Mouse (Mus musculus): Measurements from ENCODE around the gene Son. TPM values are rescaled to one million over a fixed set of nuclear protein-coding genes. Genes with fewer than 3 reads are reported as not detected.

Son gene
- polyA plus RNA-seq, 1 experiment, result 159 TPM

- 72% methylated on average over 5 of the region's 5 CpGs for WGBS
- 0 out of 2 replicates have a peak, but pooled peaks cover 6% of the 10 kb centered on the region for H3K4me1 ChIP-seq (ENCODE audit: control insufficient read depth, insufficient read depth, low read length)
- H3K4me3 ChIP-seq (ENCODE audit: insufficient read depth, low read depth, low read length), result no peak overlapping the region
- no peak overlapping the region for H3K27ac ChIP-seq (ENCODE audit: insufficient read depth, low read depth, low read length)
- TF ChIP-seq CTCF (IDR thresholded peaks at IDR 0.05; ENCODE audit: insufficient read depth, low read depth, low read length) (no peak), POLR2A (IDR thresholded peaks at IDR 0.05; ENCODE audit: insufficient read depth, low read depth, low read length) (no peak)
Observed at GRCm38 (mm10) chr16:91612525-91612924, 34.8 kb upstream of the Son start.

GRCm38 (mm10) chr16:91614552-91614951 is 32.8 kb upstream of the Son start:
- no peak overlapping the region for H3K27ac ChIP-seq (ENCODE audit: insufficient read depth, low read depth, low read length)
- TF ChIP-seq CTCF (IDR thresholded peaks at IDR 0.05; ENCODE audit: insufficient read depth, low read depth, low read length) (no peak), POLR2A (IDR thresholded peaks at IDR 0.05; ENCODE audit: insufficient read depth, low read depth, low read length) (no peak)
- H3K4me3 ChIP-seq (ENCODE audit: insufficient read depth, low read depth, low read length), result no peak overlapping the region
- 0 out of 2 replicates have a peak, but pooled peaks cover 6% of the 10 kb centered on the region for H3K4me1 ChIP-seq (ENCODE audit: control insufficient read depth, insufficient read depth, low read length)
- WGBS, result 45% methylated on average over 6 of the region's 6 CpGs

- Histone ChIP-seq H3K4me1 (ENCODE audit: control insufficient read depth, insufficient read depth, low read length) (no peaks in the 10 kb centered on the region), H3K4me3 (ENCODE audit: insufficient read depth, low read depth, low read length) (peak within 1 kb of the TSS; percentile 78), H3K27ac (ENCODE audit: insufficient read depth, low read depth, low read length) (no peak within 1 kb of the TSS)
- WGBS, result 11% methylated on average over 39 of the region's 39 CpGs
- peak; percentile 76 for TF ChIP-seq POLR2A (IDR thresholded peaks at IDR 0.05; ENCODE audit: insufficient read depth, low read depth, low read length)
- TF ChIP-seq CTCF (IDR thresholded peaks at IDR 0.05; ENCODE audit: insufficient read depth, low read depth, low read length), result no peak
Observed at GRCm38 (mm10) chr16:91618511-91619501, 28.5 kb upstream of the Son start, which contains the start of gene Dnajc28. TSS of gene Dnajc28 (minus strand) at chr16:91619026.

GRCm38 (mm10) chr16:91620185-91620584 is 27.1 kb upstream of the Son start:
- 95% methylated on average over 5 of the region's 5 CpGs for WGBS
- H3K4me1 ChIP-seq (ENCODE audit: control insufficient read depth, insufficient read depth, low read length), result no peaks in the 10 kb centered on the region
- H3K4me3 ChIP-seq (ENCODE audit: insufficient read depth, low read depth, low read length), result no peak overlapping the region
- TF ChIP-seq CTCF (IDR thresholded peaks at IDR 0.05; ENCODE audit: insufficient read depth, low read depth, low read length) (no peak), POLR2A (IDR thresholded peaks at IDR 0.05; ENCODE audit: insufficient read depth, low read depth, low read length) (no peak)
- H3K27ac ChIP-seq (ENCODE audit: insufficient read depth, low read depth, low read length), result no peak overlapping the region

GRCm38 (mm10) chr16:91620991-91621390 is 26.3 kb upstream of the Son start:
- Histone ChIP-seq H3K27ac (ENCODE audit: insufficient read depth, low read depth, low read length) (no peak overlapping the region), H3K4me1 (ENCODE audit: control insufficient read depth, insufficient read depth, low read length) (no peaks in the 10 kb centered on the region), H3K4me3 (ENCODE audit: insufficient read depth, low read depth, low read length) (no peak overlapping the region)
- WGBS, result 95% methylated on average over 11 of the region's 11 CpGs
- TF ChIP-seq POLR2A (IDR thresholded peaks at IDR 0.05; ENCODE audit: insufficient read depth, low read depth, low read length), result no peak

GRCm38 (mm10) chr16:91623074-91623473 is 24.2 kb upstream of the Son start:
- WGBS, result 97% methylated on average over 9 of the region's 9 CpGs
- Histone ChIP-seq H3K4me3 (ENCODE audit: insufficient read depth, low read depth, low read length) (no peak overlapping the region), H3K27ac (ENCODE audit: insufficient read depth, low read depth, low read length) (no peak overlapping the region), H3K4me1 (ENCODE audit: control insufficient read depth, insufficient read depth, low read length) (no peaks in the 10 kb centered on the region)
- no peak for TF ChIP-seq CTCF (IDR thresholded peaks at IDR 0.05; ENCODE audit: insufficient read depth, low read depth, low read length)
- TF ChIP-seq POLR2A (IDR thresholded peaks at IDR 0.05; ENCODE audit: insufficient read depth, low read depth, low read length), result no peak

GRCm38 (mm10) chr16:91627831-91628230 is 19.5 kb upstream of the Son start:
- Histone ChIP-seq H3K4me1 (ENCODE audit: control insufficient read depth, insufficient read depth, low read length) (no peaks in the 10 kb centered on the region), H3K27ac (ENCODE audit: insufficient read depth, low read depth, low read length) (no peak overlapping the region), H3K4me3 (ENCODE audit: insufficient read depth, low read depth, low read length) (no peak overlapping the region)
- WGBS, result 89% methylated on average over 7 of the region's 7 CpGs
- TF ChIP-seq CTCF (IDR thresholded peaks at IDR 0.05; ENCODE audit: insufficient read depth, low read depth, low read length), result no peak
- TF ChIP-seq POLR2A (IDR thresholded peaks at IDR 0.05; ENCODE audit: insufficient read depth, low read depth, low read length), result no peak

GRCm38 (mm10) chr16:91628673-91629072 is 18.6 kb upstream of the Son start:
- 91% methylated on average over 3 of the region's 3 CpGs for WGBS
- Histone ChIP-seq H3K4me3 (ENCODE audit: insufficient read depth, low read depth, low read length) (no peak overlapping the region), H3K27ac (ENCODE audit: insufficient read depth, low read depth, low read length) (no peak overlapping the region), H3K4me1 (ENCODE audit: control insufficient read depth, insufficient read depth, low read length) (no peaks in the 10 kb centered on the region)
- TF ChIP-seq CTCF (IDR thresholded peaks at IDR 0.05; ENCODE audit: insufficient read depth, low read depth, low read length), result no peak
- TF ChIP-seq POLR2A (IDR thresholded peaks at IDR 0.05; ENCODE audit: insufficient read depth, low read depth, low read length), result no peak

- H3K4me1 ChIP-seq (ENCODE audit: control insufficient read depth, insufficient read depth, low read length), result no peaks in the 10 kb centered on the region
- H3K27ac ChIP-seq (ENCODE audit: insufficient read depth, low read depth, low read length), result no peak overlapping the region
- no peak overlapping the region for H3K4me3 ChIP-seq (ENCODE audit: insufficient read depth, low read depth, low read length)
- WGBS, result 91% methylated on average over 4 of the region's 4 CpGs
- TF ChIP-seq POLR2A (IDR thresholded peaks at IDR 0.05; ENCODE audit: insufficient read depth, low read depth, low read length) (no peak), CTCF (IDR thresholded peaks at IDR 0.05; ENCODE audit: insufficient read depth, low read depth, low read length) (no peak)
Observed at GRCm38 (mm10) chr16:91629749-91630148, 17.6 kb upstream of the Son start.

All from olfactory bulb, adult 2 months (tissue).